Mouse (Mus musculus) cerebral cortex, adult 2 months (tissue): ENCODE measurements around the gene Alpk3.

Source experiments
- WGBS: fragments of 180-500 bp; shearing (Covaris S2); methylation state at CpG from one replicate; pipeline ENCODE4 v1.1.7; 2018; 5-methylcytosine and 5-hydroxymethylcytosine counted together

The Alpk3 gene

DNA sequence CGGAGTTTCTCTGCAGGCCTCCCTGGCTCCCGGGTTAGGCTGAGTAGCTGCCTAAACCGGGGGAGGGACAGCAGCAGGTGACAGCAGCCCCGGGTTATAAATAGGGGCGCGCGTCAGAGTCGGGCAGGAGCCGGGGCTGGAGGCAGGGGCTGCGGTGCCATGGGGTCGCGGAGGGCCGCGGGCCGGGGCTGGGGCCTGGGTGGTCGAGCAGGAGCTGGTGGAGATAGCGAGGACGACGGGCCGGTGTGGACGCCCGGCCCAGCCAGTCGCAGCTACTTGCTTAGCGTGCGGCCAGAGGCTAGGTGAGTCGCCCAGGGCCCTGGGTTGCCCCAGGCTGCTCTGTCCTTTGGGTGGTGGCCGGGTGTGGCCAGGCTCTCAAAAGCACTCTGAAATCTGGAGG is at the start of gene Alpk3:
Gene Alpk3, plus strand, starts transcription at position 130 of the 400 bp plus-strand sequence.
- 70% methylated on average over 27 of the region's 27 CpGs for WGBS

DNA sequence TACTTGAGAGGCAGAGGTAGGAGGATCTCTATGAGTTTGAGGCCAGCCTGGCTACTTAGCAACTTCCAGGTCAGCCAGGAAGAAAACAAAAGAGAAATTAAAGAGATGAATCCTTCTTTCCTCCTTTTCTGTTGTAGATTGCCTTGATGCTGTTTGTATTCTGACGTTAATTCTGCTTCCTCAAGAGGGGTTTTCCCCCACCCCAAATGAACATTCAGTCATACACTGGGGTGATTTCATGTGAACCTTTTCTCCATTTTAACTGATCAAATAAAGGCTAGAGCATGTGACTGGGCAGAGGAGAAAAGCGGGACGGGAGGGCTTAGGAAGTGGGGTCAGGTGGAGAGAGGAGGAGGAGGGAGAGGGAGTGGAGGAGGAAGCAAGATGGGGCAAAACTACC is 49.1 kb upstream of the Alpk3 start:
- 75% methylated on average over 3 of the region's 3 CpGs for WGBS

DNA sequence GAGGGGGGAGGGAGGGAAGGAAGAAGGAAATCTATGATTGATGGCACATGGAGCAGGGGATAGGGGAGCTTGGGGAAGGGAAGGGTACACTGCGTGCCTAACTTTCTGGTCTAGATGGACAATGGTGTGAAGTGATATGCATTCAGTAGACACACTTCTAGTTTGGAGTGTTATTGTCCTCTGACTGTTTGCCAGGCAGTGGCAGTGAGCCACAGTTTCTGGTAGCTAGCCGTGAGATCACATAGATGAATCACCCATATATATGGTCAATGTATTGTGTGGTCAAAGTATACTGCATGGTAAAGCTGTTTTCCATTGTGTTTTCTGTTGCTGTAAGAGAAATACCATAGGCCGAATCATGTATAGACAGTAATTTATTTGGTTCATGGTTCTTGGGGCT is 45.8 kb upstream of the Alpk3 start:
- WGBS = 89% methylated on average over 3 of the region's 3 CpGs

DNA sequence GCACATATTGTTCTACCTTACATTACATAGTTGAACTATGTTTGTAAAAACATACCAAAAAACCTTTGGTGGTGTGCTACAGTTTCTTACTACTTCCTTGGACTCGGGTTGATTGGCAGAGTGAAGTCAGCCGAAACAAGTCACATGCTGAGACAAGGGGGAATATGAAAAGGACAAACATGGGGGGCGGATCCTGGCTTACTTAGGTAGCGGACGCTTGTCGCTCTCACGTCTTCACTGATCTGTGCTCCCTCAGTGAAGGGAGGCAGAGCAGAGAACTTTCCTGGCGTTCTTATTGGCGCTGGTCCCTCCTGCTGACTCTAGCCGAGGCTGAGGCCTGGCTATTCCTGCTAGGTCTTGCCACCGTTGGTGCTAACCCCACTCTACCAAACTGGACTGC is 37.1 kb upstream of the Alpk3 start:
- 74% methylated on average over 11 of the region's 11 CpGs for WGBS

DNA sequence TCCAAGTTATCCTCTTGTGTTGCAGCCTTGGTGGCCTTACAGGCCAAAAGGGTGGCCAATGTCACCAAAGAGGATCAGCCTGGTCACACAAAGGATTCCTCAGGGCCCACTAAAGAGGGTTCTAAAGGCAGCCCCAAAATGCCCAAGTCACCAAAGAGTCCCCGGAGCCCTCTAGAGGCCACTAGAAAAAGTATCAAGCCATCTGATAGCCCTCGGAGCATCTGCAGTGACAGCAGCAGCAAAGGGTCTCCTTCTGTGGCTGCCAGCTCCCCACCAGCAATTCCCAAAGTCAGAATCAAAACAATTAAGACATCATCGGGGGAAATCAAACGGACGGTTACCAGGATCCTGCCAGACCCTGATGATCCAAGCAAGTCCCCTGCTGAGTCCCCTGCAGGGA is 33.3 kb upstream of the Alpk3 start:
- 56% methylated on average over 5 of the region's 5 CpGs for WGBS

DNA sequence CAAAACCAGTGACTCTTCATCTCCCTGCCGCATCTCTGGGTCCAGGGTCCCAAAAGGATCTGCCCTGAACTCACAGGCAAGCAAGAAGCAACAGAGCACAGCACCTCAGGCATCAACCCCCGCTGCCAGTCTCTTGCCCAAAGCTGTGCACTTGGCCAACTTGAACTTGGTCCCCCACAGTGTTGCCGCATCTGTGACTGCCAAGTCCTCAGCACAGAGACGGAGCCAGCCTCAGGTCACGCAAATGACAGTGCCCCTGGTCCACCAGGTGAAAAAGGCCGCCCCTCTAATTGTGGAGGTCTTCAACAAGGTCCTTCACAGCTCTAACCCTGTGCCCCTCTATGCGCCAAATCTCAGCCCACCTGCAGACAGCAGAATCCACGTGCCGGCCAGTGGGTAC is 32.7 kb upstream of the Alpk3 start:
- 83% methylated on average over 9 of the region's 9 CpGs for WGBS

DNA sequence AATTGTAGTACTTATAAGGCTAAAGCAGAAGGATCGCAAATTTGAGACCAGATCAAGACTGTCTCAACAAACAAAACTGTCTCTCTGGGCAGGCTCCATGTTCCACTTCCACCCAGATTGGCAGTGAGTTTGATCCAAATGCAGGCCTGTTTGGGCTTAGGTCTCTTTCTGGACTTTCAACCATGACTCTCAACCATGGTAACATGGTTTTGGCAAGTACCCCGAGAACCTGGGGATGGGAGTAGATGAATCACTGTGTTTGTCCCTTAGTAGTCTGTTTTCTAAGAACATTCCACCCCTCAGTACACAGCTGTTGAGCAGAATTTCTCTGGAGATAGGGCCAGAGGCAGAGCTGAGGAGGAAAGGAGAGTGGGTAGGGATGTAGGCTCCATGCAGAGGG is 31.6 kb upstream of the Alpk3 start:
- 53% methylated on average over 2 of the region's 2 CpGs for whole genome bisulfite sequencing

DNA sequence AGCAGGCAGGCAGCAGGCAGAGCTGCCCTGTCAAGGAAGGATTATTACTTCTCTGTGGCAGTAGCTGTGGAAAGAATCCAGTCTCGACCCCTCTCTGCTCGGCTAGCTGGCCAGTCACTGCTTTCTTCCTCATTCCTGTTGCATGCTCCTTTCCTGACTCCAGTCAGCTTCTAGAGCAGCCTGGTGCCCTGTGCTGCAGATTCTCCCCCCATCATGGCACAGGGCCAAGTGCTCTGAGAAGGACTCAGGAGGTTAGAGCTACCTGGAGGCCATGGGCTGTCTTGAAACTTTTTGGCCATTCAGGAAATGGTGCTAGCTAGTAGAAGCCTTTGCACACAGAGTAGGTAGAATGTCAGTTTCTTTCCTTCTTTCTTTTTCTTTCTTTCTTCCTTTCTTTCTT is 17.7 kb upstream of the Alpk3 start:
- WGBS = 65% methylated on average over 2 of the region's 2 CpGs

DNA sequence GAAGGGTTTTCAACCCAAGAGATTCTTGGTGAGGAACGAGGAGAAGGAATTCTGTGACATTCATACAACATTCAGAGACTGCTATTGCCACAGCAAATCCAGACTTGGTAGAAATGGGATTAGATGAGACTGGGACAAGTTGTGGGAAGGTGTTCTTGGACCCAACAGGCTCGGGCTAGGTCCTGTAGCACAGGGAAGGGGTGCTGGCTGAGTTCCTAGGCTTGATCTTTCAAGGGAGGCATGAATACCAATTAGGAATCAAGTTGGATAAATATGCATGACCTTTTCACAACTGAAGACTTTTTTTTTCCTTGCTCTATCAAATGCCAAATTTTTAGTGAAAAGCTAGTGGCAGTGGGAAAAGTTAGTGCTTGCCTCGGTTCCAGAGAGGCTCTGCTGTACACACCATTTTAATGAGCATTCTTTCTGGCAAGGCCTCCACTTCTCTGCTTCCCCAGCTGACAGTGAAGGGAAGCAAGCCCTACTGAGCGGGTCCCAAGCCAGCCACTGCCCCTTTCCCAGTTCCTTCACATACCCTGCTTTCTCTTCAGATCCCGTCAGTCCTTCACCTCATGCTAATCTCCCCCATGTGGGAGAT is 14.3 kb upstream of the Alpk3 start:
- 61% methylated on average over 5 of the region's 5 CpGs for WGBS

DNA sequence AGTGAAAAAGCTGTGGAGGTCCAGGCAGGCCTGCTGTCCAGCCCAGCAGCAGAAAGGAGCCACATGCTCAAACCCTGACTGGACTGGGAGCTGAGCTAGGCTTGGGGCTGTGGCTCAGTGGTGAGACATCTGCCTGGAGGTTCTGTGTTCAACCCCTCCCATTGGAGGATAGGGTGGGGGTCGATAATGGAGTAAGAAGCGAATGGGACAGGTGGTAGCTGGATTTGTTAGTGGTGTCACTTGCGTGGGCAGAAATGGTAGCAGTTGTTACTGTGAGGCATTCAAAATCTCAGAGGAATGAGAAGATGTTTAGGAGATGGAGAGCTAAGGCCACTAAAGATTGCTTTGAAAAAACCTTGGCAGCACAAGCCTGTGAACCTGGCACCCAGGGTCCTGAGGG is 9.6 kb upstream of the Alpk3 start:
- 92% methylated on average over 3 of the region's 3 CpGs for WGBS

DNA sequence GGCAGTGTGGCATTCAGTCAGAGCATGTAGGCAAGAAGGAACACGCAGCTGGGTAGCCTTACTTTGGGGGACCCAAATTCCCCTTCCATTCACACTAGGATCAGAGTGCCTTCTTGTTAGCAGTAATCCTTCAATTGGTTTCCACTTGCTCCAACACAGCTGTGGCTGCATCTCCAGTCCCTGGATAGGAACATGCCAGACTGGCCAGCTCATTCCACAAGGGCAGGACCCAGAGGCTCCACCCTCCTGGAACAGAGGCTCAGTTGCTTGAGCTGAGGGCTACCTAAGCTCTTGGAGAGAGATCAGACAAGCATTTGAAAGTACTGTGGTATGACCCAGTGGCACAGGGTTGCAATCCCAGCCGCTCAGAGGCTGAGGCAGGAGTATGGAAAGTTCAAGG is 8.9 kb upstream of the Alpk3 start:
- 87% methylated on average over 2 of the region's 2 CpGs for WGBS

DNA sequence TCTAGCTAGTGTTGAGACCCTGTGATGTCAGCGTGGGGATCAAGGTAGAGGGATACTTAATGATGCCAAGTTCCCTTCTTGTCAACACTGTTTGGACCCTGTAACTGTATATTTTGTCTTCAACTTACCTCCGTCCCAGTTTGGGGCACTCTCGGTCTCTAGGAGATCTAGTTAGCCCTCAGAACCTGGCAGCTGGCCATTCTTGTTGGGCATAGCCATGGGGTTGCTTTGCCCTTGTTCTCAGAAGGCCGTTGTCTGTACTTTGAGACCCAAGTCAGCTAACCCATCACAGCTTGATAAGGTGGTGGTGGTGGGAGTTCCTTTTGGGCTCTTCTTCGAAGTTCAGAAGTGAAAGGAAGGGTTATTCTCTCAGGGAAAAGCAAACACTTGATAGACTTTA is 7.4 kb upstream of the Alpk3 start:
- WGBS = 72% methylated on average over 5 of the region's 5 CpGs

DNA sequence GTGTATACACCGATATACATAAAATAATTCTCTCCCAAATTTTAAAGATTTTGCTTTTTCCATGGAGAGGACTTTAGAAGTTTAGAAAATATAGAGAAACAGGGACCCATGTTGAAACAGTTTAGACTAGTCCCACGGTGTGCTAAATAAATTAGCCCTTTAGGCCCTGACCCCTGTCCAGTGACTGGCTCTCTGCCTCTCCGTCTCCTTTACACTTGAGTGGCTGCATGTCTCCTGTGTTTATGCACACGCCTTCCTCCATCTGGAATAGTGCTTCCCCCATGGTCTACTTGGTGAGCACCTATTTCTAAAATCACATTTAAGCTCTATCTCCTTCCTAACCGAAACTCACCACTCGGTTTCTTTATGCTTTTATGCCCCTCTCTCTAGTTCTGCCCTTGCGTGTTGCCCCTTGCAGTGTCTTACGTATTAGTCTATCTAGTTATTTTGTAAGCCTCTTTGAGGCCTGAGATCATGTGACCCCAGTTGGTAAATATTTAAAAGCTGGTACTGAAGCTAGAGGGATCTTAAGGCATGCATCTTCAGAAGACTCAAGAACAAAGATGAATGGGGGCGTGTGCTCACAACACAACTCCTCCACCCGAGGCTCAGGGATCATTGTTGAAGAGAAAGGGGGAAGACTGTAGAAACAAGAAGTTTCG is 1.6 kb upstream of the Alpk3 start:
- WGBS = 86% methylated on average over 11 of the region's 11 CpGs

DNA sequence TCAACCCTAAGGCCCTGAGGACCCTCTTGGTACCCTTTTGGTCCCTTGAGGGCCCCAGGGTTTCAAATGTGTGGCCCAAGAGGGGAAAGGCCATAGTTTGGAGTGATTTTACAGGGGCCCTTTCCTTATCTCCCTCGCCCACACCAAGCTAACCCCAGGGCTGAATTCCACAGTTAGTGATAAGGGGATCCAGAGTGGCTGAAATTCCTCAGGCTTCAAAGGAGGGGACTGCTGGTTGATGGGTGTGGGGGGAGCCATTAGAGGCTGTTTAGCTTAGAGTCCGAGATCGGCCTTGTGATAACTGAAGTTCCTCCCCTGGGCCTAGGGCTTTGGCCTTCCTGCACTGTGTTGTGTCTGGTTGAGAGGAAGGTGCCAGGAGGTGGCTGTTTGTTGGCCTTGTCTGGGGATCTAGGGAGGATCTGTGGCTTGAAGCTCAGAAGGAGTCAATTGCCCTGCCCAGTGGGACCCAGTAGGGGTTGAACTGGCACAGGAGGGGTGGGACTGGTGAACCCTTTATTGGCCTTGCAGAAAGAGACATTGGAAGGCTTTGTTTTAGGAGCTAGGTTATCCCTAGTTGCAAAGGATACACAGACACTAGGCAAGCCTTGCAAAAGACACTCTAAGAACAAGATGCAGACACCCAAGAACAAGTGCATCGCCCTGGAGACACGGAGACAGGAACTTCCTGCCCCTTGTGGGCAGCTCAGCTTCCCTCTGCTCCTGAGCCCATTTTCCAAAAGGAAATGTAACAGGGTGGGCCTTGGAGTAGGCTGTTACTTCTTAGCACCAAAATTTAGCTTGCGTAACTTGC is 706 bp downstream of the Alpk3 start:
- whole genome bisulfite sequencing = 72% methylated on average over 6 of the region's 6 CpGs

DNA sequence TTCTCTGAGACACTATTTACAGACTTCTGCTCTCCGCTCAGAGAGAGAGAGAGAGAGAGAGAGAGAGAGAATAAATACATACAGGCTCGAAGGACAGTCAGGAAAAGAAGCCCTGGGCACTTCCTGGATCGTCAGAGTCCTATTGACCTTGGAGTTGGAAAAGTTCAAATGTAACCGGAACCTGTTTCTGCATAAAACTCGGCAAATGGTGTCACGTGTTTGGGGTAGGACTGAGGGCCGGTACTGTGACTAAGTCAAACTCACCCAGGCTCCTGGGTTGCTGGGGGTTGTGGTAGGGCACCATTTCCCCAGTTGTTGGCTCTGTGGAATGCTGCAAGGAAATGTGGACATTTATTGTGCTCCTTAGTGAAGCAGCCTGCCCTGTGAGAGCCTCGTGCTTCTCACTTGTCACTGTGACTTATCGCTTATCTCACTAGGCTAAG is 1.3 kb downstream of the Alpk3 start:
- 65% methylated on average over 9 of the region's 9 CpGs for WGBS

DNA sequence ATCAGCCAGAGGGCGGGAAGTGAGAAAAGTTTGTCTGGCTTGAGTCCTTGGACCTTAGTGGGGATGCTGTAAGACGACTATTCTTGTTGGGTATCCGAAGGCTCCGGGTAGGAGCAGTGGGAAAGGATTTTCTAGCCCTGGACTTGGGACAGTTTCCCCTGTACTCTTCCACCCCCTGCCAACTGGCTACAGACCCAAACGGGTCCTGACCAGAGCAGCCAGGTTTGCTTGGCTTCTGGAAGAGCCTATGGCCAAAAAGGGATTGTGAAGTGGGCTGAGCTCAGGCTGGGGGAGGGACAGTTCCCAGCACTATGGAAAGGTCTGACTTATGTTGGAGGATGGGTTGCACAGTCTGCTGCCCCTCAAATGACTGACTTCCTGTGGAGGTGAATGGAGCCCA is 2.0 kb downstream of the Alpk3 start:
- WGBS = 73% methylated on average over 5 of the region's 5 CpGs

DNA sequence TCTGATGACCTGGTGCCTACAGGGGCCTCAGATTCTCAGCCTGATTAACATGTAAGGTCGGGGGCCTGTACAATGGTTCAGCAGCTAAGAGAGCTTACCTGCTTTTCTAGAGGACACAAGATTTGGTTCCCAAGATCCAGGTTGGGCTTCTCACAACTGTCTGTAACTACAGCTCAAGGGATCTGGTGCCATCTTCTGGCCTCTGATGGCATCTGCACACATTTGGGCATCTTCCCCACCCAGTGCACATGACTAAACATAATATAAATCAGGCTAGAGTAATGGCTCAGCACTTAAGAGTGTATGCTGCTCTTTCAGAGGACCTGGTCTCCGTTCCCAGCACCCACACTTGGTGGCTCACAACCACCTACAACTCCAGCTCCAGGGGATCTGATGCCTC is 3.5 kb downstream of the Alpk3 start:
- WGBS = 92% methylated on average over 2 of the region's 2 CpGs

DNA sequence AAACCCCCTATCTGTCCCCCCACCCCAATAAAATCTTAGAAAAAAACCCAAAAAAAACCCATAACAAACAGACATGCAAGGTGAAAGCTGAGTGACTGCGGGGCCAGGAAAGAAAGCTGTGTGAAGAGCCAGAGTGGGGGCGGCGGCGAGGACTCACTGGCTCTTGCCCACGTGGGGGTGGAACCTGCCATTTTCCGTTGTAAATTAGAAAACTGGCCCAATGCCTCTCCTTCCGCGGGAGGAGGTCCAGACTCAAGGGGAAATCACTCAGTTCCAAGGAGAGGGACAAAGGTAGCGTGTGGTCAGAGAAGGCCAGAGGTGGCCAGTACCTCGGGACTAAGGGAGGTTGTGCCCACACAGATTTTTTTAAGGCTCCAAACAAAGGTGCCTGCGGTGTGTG is 4.5 kb downstream of the Alpk3 start:
- WGBS = 46% methylated on average over 11 of the region's 11 CpGs

DNA sequence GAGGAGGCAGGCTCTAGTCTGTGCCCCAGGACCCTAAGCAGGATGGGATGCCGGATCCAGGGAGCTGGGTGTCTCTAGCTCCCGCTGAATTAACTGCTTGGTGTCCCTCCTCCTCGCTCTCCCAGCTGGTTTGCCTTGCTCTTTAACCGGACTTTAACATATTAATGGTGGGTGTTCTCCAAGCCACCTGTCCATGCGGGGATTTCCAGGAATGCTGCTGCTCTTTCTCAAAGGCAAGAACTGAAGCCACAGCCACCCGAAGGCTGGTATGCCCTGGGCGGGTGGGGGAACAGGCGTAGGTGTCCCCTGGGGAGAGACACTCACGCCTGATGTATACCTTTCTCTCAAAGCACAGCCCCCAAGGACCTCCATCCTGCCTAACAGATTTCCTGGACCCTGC is 5.9 kb downstream of the Alpk3 start:
- 87% methylated on average over 9 of the region's 9 CpGs for WGBS

DNA sequence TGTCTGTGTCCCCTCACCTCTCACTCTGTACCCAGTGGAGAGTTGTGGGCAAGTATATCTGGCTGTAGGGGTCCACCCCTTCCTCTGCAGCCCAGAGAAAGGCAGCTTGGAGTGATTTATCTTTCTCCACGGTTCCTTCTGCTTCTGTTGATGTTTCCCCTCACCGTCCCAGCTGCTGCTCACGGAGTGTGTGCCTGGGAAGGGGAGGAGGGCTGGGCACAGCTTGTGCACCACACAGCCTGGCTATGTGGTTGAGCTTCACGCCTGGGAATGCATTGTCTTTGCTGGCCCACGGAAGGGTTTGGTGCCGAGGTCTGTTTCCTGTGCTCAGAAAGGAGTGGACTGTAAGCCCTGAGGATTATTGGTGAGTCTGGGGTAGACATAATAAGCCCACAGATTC is 9.3 kb downstream of the Alpk3 start:
- WGBS = 33% methylated on average over 6 of the region's 6 CpGs

DNA sequence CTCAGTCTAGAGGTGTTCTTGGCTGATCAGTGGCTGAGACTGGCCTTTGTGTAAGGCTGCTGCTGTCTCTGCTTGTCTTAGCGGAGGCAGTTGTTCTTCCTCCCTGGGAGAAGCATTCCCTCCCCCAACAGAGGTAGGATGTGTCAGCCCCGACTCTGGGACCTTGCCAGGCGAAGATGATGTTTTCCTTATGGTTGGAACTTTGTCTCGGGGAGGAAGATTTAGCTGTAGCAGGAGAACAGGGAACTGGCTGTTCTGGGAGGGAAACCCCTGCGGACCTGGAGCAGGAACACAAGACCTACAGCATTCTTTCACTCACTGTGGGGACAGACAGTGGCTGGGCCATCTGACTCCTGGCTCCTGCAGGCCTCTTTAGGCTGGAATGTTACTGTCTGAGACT is 15.1 kb downstream of the Alpk3 start:
- WGBS = 41% methylated on average over 5 of the region's 5 CpGs

DNA sequence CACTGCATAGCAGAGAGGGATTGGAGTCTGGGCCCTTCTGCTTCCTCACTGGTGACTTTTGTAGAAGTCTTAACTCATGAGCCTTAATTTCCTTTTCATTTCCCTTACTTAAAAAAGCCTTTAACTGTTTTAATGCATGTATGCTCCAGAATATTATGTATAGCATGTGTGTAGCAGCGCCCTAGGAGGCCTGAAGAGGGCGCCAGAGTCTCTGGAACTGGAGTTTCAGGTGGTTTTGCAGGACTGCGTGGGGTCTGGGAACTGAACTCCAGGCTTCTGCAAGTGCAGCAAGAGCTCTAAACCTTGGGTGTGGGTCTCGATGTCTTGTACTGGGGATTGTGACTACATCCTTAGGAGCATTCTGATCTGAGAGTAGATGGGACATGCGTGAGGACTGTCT is 15.9 kb downstream of the Alpk3 start:
- 88% methylated on average over 5 of the region's 5 CpGs for WGBS

DNA sequence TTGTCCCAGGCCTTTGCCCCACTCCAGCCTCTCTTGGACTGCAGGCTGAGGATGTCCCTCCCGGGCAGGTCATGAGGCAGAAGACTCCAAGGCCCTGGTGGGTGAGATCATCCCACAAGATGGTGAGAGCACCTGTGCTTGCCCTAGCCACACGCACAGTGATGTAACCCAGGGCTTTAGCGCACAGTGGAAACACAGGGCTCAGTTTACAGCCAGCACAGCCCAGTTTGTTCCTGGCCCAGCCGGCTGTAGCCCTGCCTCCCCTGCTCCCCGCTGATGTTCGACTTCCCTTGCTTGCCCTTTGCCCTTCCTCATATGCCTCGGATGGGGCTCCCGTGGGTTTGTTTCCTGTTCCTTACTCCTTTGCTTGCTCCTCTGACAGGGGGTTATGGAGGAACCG is 17.1 kb downstream of the Alpk3 start:
- 85% methylated on average over 9 of the region's 9 CpGs for WGBS
